Mouse (Mus musculus): Measurements from ENCODE around the gene Cyp2b19. TPM values are rescaled to one million over a fixed set of nuclear protein-coding genes. Genes with fewer than 3 reads are reported as not detected.
"Not testable (repeated sequence)": the region's sequence is repeated elsewhere in the genome, so short reads cannot be mapped to it uniquely, and the experiment has no call there.

The Cyp2b19 gene
- polyA plus RNA-seq, 1 experiment from 2014 or later: not detected

DNA sequence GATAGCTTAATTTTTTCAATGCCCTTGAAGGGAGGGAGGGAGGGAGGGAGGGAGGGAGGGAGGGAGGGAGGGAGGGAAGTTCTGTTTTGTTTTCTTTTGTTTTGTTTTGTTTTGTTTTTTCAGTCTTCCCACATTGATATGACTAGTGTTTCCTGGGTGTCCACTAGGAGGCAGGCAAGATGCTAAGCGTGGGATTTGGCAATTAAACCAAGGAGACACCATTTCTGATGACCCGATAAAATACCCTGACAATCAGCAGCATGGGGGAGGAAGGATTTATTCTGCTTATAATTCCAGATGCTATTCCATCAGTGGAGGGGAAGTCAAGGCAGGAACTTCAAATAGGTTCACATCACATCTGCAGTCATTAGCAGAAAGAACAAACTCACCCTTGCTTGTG, 20.9 kb downstream of the Cyp2b19 start:
- Histone ChIP-seq H3K27ac (ENCODE audit: low read length) (no peak overlapping the region), H3K4me1 (ENCODE audit: control insufficient read depth, insufficient read depth, low read length) (no peaks in the 10 kb centered on the region; the same call in 1 of the 2 replicates), H3K9ac (ENCODE audit: low read depth, low read length) (no peak overlapping the region), H3K4me2 (ENCODE audit: low read depth, low read length) (no peak overlapping the region), H3K4me3 (ENCODE audit: low read length) (no peak overlapping the region), H3K9me3 (ENCODE audit: control insufficient read depth, low read length) (no peaks in the 10 kb centered on the region), H3K27me3 (replicated peaks; ENCODE audit: control insufficient read depth, insufficient read depth, low read length) (no peaks in the 10 kb centered on the region), H3K36me3 (ENCODE audit: control insufficient read depth, insufficient read depth, low read length) (no peaks in the 10 kb centered on the region)
- WGBS: 41% methylated on average over 2 of the region's 2 CpGs
- ATAC-seq: no peak

DNA sequence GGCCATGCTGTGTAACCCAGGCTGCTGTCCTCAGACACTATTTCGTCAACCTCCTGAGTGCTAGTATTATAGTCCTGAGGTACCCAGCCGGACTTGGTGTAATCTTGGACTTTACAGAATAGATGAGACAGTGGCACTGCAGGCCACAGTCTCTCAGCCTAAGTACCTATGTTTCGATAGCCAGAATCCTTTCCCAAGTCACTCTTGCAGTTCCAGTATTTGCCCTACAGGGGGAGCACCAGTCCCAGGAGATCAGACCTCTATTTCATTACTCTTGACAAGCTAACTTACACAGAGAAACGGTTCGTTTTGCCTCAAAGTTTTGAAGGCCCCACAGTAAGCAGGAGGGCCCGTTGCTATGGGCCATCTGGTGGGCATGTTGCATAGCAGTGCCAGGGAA, 21.5 kb downstream of the Cyp2b19 start:
- Histone ChIP-seq H3K9ac (ENCODE audit: low read depth, low read length) (no peak overlapping the region), H3K27ac (ENCODE audit: low read length) (no peak overlapping the region), H3K27me3 (replicated peaks; ENCODE audit: control insufficient read depth, insufficient read depth, low read length) (no peaks in the 10 kb centered on the region), H3K36me3 (ENCODE audit: control insufficient read depth, insufficient read depth, low read length) (no peaks in the 10 kb centered on the region), H3K4me2 (ENCODE audit: low read depth, low read length) (no peak overlapping the region), H3K4me1 (ENCODE audit: control insufficient read depth, insufficient read depth, low read length) (no peaks in the 10 kb centered on the region; the same call in 1 of the 2 replicates), H3K4me3 (ENCODE audit: low read length) (no peak overlapping the region), H3K9me3 (ENCODE audit: control insufficient read depth, low read length) (no peaks in the 10 kb centered on the region)
- ATAC-seq: no peak
- 28% methylated on average over 6 of the region's 6 CpGs for WGBS

DNA sequence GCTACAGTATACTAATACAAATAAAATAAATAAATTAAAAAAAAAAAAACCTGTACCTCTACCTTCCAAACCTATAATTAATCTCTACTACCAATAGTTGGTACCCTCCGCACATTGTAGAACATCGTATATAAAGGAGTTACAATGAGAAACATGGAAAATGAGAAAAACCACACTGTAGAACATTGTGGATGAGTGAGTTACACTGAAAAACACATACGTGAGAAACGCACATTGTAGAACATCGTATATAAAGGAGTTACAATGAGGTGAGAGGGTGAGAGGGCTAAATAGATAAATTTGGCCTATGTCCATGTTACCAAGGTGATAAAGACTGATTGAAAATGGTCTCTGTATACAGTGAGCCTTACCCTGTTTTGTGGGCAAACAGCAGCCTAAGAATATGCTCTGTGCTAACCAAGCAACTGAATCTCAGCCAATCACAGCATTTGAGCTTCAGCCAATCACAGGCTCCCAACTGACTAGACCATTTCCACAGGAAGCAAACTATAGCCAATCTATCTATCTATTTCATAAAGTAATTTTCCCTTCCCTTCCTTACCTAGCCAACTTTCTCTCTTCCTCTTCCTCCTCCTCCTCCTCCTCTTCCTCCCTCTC, 23.0 kb downstream of the Cyp2b19 start:
- Histone ChIP-seq H3K27me3 (replicated peaks; ENCODE audit: control insufficient read depth, insufficient read depth, low read length) (no peaks in the 10 kb centered on the region), H3K4me3 (ENCODE audit: low read length) (no peak overlapping the region), H3K36me3 (ENCODE audit: control insufficient read depth, insufficient read depth, low read length) (no peaks in the 10 kb centered on the region), H3K9ac (ENCODE audit: low read depth, low read length) (no peak overlapping the region), H3K4me1 (ENCODE audit: control insufficient read depth, insufficient read depth, low read length) (no peaks in the 10 kb centered on the region; the same call in 1 of the 2 replicates), H3K27ac (ENCODE audit: low read length) (no peak overlapping the region), H3K4me2 (ENCODE audit: low read depth, low read length) (no peak overlapping the region), H3K9me3 (ENCODE audit: control insufficient read depth, low read length) (no peaks in the 10 kb centered on the region)
- WGBS: 84% methylated on average over 5 of the region's 5 CpGs
- ATAC-seq: no peak

DNA sequence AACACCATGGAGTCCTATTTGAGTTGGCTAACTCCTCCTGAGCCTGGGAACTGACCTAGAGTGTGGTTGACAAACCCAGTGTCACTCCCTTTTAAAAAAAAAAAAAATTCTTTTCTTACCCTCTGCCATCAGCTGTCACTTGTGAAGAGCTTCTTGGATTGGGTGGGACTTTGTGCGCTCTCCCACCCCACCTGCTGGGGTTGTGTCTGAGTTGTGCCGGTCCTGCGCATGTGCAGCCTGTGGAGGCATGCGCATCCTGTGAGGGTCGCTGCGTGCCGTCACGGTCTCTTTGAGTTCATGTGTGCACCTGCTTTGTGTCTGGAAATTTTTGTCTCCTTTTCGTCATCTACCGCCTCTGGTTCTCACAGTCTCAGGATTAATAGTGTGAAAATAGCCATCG, 23.6 kb downstream of the Cyp2b19 start:
- Histone ChIP-seq H3K4me2 (ENCODE audit: low read depth, low read length) (no peak overlapping the region), H3K9me3 (ENCODE audit: control insufficient read depth, low read length) (no peaks in the 10 kb centered on the region), H3K9ac (ENCODE audit: low read depth, low read length) (no peak overlapping the region), H3K4me1 (ENCODE audit: control insufficient read depth, insufficient read depth, low read length) (no peaks in the 10 kb centered on the region; the same call in 1 of the 2 replicates), H3K36me3 (ENCODE audit: control insufficient read depth, insufficient read depth, low read length) (no peaks in the 10 kb centered on the region), H3K27me3 (replicated peaks; ENCODE audit: control insufficient read depth, insufficient read depth, low read length) (no peaks in the 10 kb centered on the region), H3K27ac (ENCODE audit: low read length) (no peak overlapping the region), H3K4me3 (ENCODE audit: low read length) (no peak overlapping the region)
- 14% methylated on average over 11 of the region's 11 CpGs for WGBS
- no peak for ATAC-seq

DNA sequence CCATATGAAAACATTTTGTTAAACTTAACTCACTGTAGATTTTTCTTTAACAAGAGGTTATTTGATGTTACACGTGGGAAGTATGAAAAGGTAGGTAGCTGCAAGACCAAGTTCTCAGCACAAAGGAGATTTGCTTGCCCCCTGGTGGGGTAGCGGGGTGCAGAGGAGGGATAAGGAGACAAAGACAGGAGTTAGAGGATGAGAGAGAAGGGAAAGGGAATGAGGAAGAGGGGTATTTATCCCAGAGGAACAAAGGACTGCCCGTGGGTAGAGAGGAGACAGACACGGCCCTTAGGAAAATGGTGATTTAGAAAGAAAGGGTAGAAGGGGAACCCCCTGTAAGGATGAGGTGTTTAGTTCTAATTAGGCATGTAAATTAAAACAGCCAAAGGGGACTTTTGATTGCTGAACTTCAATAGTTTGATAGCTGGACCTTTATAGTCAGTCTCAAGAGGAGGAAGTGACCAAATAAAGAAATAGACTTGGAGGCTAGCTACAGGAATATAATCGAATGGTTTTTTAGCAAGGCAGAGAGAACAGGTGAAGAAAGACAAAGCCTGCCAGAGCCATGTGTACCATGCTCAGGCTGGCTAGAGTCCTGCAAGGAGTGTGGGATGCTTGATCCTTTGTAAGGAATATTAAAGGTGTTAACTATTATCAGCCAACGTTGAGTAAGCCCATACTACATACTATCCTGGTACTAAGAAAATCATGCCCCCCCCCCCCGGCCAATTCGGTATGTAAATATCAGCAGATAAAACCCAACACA, 24.2 kb downstream of the Cyp2b19 start:
- 26% methylated on average over 8 of the region's 8 CpGs for WGBS
- peak; percentile 27 for ATAC-seq
- no peak overlapping the region for H3K27ac ChIP-seq (ENCODE audit: low read length)
- no peak overlapping the region for H3K4me2 ChIP-seq (ENCODE audit: low read depth, low read length)
- no peaks in the 10 kb centered on the region for H3K9me3 ChIP-seq (ENCODE audit: control insufficient read depth, low read length)
- H3K36me3 ChIP-seq (ENCODE audit: control insufficient read depth, insufficient read depth, low read length): no peaks in the 10 kb centered on the region
- H3K27me3 ChIP-seq (replicated peaks; ENCODE audit: control insufficient read depth, insufficient read depth, low read length): no peaks in the 10 kb centered on the region
- H3K9ac ChIP-seq (ENCODE audit: low read depth, low read length): no peak overlapping the region
- H3K4me3 ChIP-seq (ENCODE audit: low read length): no peak overlapping the region
- no peaks in the 10 kb centered on the region; the same call in 1 of the 2 replicates for H3K4me1 ChIP-seq (ENCODE audit: control insufficient read depth, insufficient read depth, low read length)

DNA sequence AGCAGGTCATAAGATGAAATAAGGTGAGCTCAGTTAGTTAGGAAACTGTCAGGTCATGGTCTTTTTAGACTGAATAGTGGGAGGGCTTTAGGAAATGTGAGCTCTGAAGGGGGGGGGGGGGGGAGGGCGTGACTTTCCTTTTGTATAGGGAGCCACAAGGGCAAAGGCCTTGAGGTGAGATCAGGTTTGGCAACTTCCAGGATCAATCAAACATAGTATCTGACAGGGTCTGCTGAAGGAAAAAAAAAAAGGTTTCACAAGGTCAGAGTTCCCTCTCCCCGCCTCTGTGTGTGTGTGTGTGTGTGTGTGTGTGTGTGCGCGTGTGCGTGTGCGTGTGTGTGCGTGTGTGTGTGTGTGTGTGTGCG, 24.8 kb downstream of the Cyp2b19 start:
- 24% methylated on average over 8 of the region's 8 CpGs for WGBS
- ATAC-seq: peak; percentile 71
- H3K9ac ChIP-seq (ENCODE audit: low read depth, low read length): no peak overlapping the region
- H3K4me2 ChIP-seq (ENCODE audit: low read depth, low read length): no peak overlapping the region
- no peaks in the 10 kb centered on the region for H3K9me3 ChIP-seq (ENCODE audit: control insufficient read depth, low read length)
- no peak overlapping the region for H3K4me3 ChIP-seq (ENCODE audit: low read length)
- H3K4me1 ChIP-seq (ENCODE audit: control insufficient read depth, insufficient read depth, low read length): no peaks in the 10 kb centered on the region; the same call in 1 of the 2 replicates
- H3K27me3 ChIP-seq (replicated peaks; ENCODE audit: control insufficient read depth, insufficient read depth, low read length): no peaks in the 10 kb centered on the region
- H3K27ac ChIP-seq (ENCODE audit: low read length): no peak overlapping the region
- no peaks in the 10 kb centered on the region for H3K36me3 ChIP-seq (ENCODE audit: control insufficient read depth, insufficient read depth, low read length)

DNA sequence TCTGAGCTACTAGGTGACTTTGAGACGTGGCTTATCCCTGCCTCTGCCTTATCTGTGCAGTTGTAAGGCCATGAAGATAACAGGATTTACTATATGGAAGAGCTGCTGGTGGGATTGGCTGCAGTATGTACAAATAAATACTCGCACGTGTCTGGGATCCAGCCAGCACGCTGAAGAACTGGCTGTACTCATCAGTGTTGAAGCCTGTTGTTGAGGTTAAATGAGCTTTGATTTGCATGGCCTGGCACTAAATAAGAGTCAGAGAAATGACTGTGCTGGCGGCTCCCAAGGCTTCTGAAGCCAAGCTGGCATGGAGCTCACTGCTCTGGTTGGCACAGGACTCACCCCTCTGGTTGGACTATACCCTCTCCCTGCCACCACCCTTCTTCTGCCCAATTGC, 26.2 kb downstream of the Cyp2b19 start:
- Histone ChIP-seq H3K4me1 (ENCODE audit: control insufficient read depth, insufficient read depth, low read length) (no peaks in the 10 kb centered on the region; the same call in 1 of the 2 replicates), H3K9ac (ENCODE audit: low read depth, low read length) (no peak overlapping the region), H3K4me3 (ENCODE audit: low read length) (no peak overlapping the region), H3K4me2 (ENCODE audit: low read depth, low read length) (no peak overlapping the region), H3K9me3 (ENCODE audit: control insufficient read depth, low read length) (no peaks in the 10 kb centered on the region), H3K27ac (ENCODE audit: low read length) (no peak overlapping the region), H3K27me3 (replicated peaks; ENCODE audit: control insufficient read depth, insufficient read depth, low read length) (no peaks in the 10 kb centered on the region), H3K36me3 (ENCODE audit: control insufficient read depth, insufficient read depth, low read length) (no peaks in the 10 kb centered on the region)
- ATAC-seq: peak; percentile 82
- 43% methylated on average over 5 of the region's 5 CpGs for WGBS

DNA sequence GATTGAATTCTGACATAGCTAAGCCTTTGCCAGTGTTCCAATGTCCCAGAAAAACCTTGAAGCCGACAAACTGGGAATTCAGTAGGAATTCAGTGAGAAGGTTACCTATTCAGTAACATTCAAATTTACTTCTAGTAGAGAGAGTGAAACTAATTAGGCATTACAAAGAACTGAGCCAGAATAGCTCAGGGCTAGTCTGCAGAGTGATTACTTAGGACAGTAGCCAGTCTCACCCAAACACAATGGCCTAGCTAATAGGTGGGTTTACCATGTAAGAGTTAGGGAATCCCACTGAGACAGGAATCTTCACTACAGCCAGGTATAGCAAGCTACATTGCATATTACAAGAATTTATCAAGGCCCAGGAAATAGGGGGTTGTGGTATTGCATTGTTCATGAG, 29.1 kb downstream of the Cyp2b19 start:
- H3K27me3 ChIP-seq (replicated peaks; ENCODE audit: control insufficient read depth, insufficient read depth, low read length); H3K4me3 ChIP-seq (ENCODE audit: low read length); H3K4me2 ChIP-seq (ENCODE audit: low read depth, low read length); H3K36me3 ChIP-seq (ENCODE audit: control insufficient read depth, insufficient read depth, low read length); H3K4me1 ChIP-seq (ENCODE audit: control insufficient read depth, insufficient read depth, low read length); H3K9ac ChIP-seq (ENCODE audit: low read depth, low read length); H3K27ac ChIP-seq (ENCODE audit: low read length); H3K9me3 ChIP-seq (ENCODE audit: control insufficient read depth, low read length); ATAC-seq: not testable (repeated sequence)
- WGBS: 50% methylated on average over 1 of the region's 1 CpGs

DNA sequence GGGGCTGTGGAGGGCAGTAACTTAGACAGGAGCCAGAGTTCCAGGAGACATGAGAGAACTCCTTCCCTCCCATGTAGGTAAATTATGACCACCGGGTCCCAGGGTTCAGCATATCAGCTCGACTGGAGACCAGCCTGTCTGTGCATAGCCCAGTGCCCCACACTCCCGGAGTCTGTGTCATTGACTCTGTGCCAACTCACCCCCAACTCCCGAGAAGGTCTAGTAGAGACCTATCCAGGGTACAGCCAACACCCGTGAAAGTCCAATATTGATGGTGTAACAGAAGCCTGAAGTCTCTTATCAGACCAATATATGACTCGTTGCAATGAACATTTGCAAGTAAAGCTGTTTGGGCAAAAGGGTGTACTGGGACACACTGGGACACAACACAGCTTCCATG, 33.0 kb downstream of the Cyp2b19 start:
- Histone ChIP-seq H3K27ac (ENCODE audit: low read length) (no peak overlapping the region), H3K27me3 (replicated peaks; ENCODE audit: control insufficient read depth, insufficient read depth, low read length) (no peaks in the 10 kb centered on the region), H3K4me2 (ENCODE audit: low read depth, low read length) (no peak overlapping the region), H3K9ac (ENCODE audit: low read depth, low read length) (no peak overlapping the region), H3K4me1 (ENCODE audit: control insufficient read depth, insufficient read depth, low read length) (no peaks in the 10 kb centered on the region), H3K9me3 (ENCODE audit: control insufficient read depth, low read length) (no peaks in the 10 kb centered on the region), H3K36me3 (ENCODE audit: control insufficient read depth, insufficient read depth, low read length) (no peaks in the 10 kb centered on the region), H3K4me3 (ENCODE audit: low read length) (no peak overlapping the region)
- 62% methylated on average over 6 of the region's 6 CpGs for WGBS
- no peak for ATAC-seq
